Mouse (Mus musculus): ENCODE results near the gene Rasd2. TPM values are rescaled to one million over a fixed set of nuclear protein-coding genes. Genes with fewer than 3 reads are reported as not detected.

Gene Rasd2
- polyA plus RNA-seq, 1 experiment from 2014 or later, result 0.29 TPM

- DNase-seq (ENCODE audit: low spot score) (no peak), ATAC-seq (ENCODE audit: low read depth) (no peak)
- WGBS, result 57% methylated on average over 4 of the region's 4 CpGs
- Histone ChIP-seq H3K9me3 (ENCODE audit: control insufficient read depth, low read length) (no peaks in the 10 kb centered on the region), H3K4me1 (ENCODE audit: control insufficient read depth, insufficient read depth, low read length) (no peaks in the 10 kb centered on the region), H3K36me3 (ENCODE audit: control insufficient read depth, insufficient read depth, low read length) (no peaks in the 10 kb centered on the region), H3K27me3 (replicated peaks; ENCODE audit: control insufficient read depth, insufficient read depth, low read length) (no peaks in the 10 kb centered on the region), H3K27ac (replicated peaks; ENCODE audit: low read depth, low read length) (no peak overlapping the region), H3K9ac (ENCODE audit: low read depth, low read length) (no peak overlapping the region), H3K4me2 (ENCODE audit: low read depth, low read length) (no peak overlapping the region), H3K4me3 (ENCODE audit: low read depth, low read length) (no peak overlapping the region)
Measured at GRCm38 (mm10) chr8:75233915-75234554, 20.3 kb downstream of the Rasd2 start.

- ATAC-seq (ENCODE audit: low read depth) (no peak), DNase-seq (ENCODE audit: low spot score) (no peak)
- Histone ChIP-seq H3K27ac (replicated peaks; ENCODE audit: low read depth, low read length) (no peak overlapping the region), H3K4me3 (ENCODE audit: low read depth, low read length) (no peak overlapping the region), H3K4me1 (ENCODE audit: control insufficient read depth, insufficient read depth, low read length) (no peaks in the 10 kb centered on the region), H3K9me3 (ENCODE audit: control insufficient read depth, low read length) (peaks cover 8% of the 10 kb centered on the region), H3K36me3 (ENCODE audit: control insufficient read depth, insufficient read depth, low read length) (no peaks in the 10 kb centered on the region), H3K4me2 (ENCODE audit: low read depth, low read length) (no peak overlapping the region), H3K27me3 (replicated peaks; ENCODE audit: control insufficient read depth, insufficient read depth, low read length) (no peaks in the 10 kb centered on the region), H3K9ac (ENCODE audit: low read depth, low read length) (no peak overlapping the region)
- WGBS, result 92% methylated on average over 15 of the region's 15 CpGs
Measured at GRCm38 (mm10) chr8:75247331-75247730, 33.6 kb downstream of the Rasd2 start.

- Histone ChIP-seq H3K27me3 (replicated peaks; ENCODE audit: control insufficient read depth, insufficient read depth, low read length) (no peaks in the 10 kb centered on the region), H3K4me2 (ENCODE audit: low read depth, low read length) (no peak overlapping the region), H3K27ac (replicated peaks; ENCODE audit: low read depth, low read length) (no peak overlapping the region), H3K4me1 (ENCODE audit: control insufficient read depth, insufficient read depth, low read length) (no peaks in the 10 kb centered on the region), H3K4me3 (ENCODE audit: low read depth, low read length) (no peak overlapping the region), H3K9me3 (ENCODE audit: control insufficient read depth, low read length) (peaks cover 8% of the 10 kb centered on the region), H3K9ac (ENCODE audit: low read depth, low read length) (no peak overlapping the region), H3K36me3 (ENCODE audit: control insufficient read depth, insufficient read depth, low read length) (no peaks in the 10 kb centered on the region)
- WGBS, result 89% methylated on average over 4 of the region's 4 CpGs
- ATAC-seq (ENCODE audit: low read depth) (no peak), DNase-seq (ENCODE audit: low spot score) (no peak)
Measured at GRCm38 (mm10) chr8:75249186-75249585, 35.4 kb downstream of the Rasd2 start.

- Histone ChIP-seq H3K4me3 (ENCODE audit: low read depth, low read length) (no peak overlapping the region), H3K9me3 (ENCODE audit: control insufficient read depth, low read length) (peaks cover 3% of the 10 kb centered on the region; the same call in 1 of the 2 replicates), H3K36me3 (ENCODE audit: control insufficient read depth, insufficient read depth, low read length) (no peaks in the 10 kb centered on the region), H3K9ac (ENCODE audit: low read depth, low read length) (no peak overlapping the region), H3K27ac (replicated peaks; ENCODE audit: low read depth, low read length) (no peak overlapping the region), H3K4me2 (ENCODE audit: low read depth, low read length) (no peak overlapping the region), H3K4me1 (ENCODE audit: control insufficient read depth, insufficient read depth, low read length) (no peaks in the 10 kb centered on the region), H3K27me3 (replicated peaks; ENCODE audit: control insufficient read depth, insufficient read depth, low read length) (no peaks in the 10 kb centered on the region)
- no peak for DNase-seq (ENCODE audit: low spot score)
- 83% methylated on average over 3 of the region's 3 CpGs for WGBS
- ATAC-seq (ENCODE audit: low read depth), result no peak
Measured at GRCm38 (mm10) chr8:75254027-75254426, 40.3 kb downstream of the Rasd2 start.

- Histone ChIP-seq H3K4me2 (ENCODE audit: low read depth, low read length) (no peak overlapping the region), H3K36me3 (ENCODE audit: control insufficient read depth, insufficient read depth, low read length) (no peaks in the 10 kb centered on the region), H3K9ac (ENCODE audit: low read depth, low read length) (no peak overlapping the region), H3K4me3 (ENCODE audit: low read depth, low read length) (no peak overlapping the region), H3K27ac (replicated peaks; ENCODE audit: low read depth, low read length) (no peak overlapping the region), H3K27me3 (replicated peaks; ENCODE audit: control insufficient read depth, insufficient read depth, low read length) (no peaks in the 10 kb centered on the region), H3K4me1 (ENCODE audit: control insufficient read depth, insufficient read depth, low read length) (no peaks in the 10 kb centered on the region), H3K9me3 (ENCODE audit: control insufficient read depth, low read length) (no peaks in the 10 kb centered on the region)
- no peak for ATAC-seq (ENCODE audit: low read depth)
- no peak for DNase-seq (ENCODE audit: low spot score)
- 88% methylated on average over 3 of the region's 3 CpGs for WGBS
Measured at GRCm38 (mm10) chr8:75255635-75256034, 41.9 kb downstream of the Rasd2 start.

GRCm38 (mm10) chr8:75272166-75272565, 58.4 kb downstream of the Rasd2 start:
- Histone ChIP-seq H3K4me3 (ENCODE audit: low read depth, low read length) (no peak overlapping the region), H3K27me3 (replicated peaks; ENCODE audit: control insufficient read depth, insufficient read depth, low read length) (no peaks in the 10 kb centered on the region), H3K27ac (replicated peaks; ENCODE audit: low read depth, low read length) (no peak overlapping the region), H3K4me2 (ENCODE audit: low read depth, low read length) (no peak overlapping the region), H3K9me3 (ENCODE audit: control insufficient read depth, low read length) (no peaks in the 10 kb centered on the region), H3K4me1 (ENCODE audit: control insufficient read depth, insufficient read depth, low read length) (no peaks in the 10 kb centered on the region), H3K36me3 (ENCODE audit: control insufficient read depth, insufficient read depth, low read length) (no peaks in the 10 kb centered on the region), H3K9ac (ENCODE audit: low read depth, low read length) (no peak overlapping the region)
- DNase-seq (ENCODE audit: low spot score) (no peak), ATAC-seq (ENCODE audit: low read depth) (no peak)
- WGBS, result 40% methylated on average over 4 of the region's 4 CpGs

Other genes starting within 250 kb of the Rasd2 start
- gene Hmgxb4, start 220.6 kb upstream of the Rasd2 start, polyA plus RNA-seq (2014; fragmentation: Nextera tagmentation; extraction: Ambion mirVana), result 37.7 and 46.7 TPM in 2 replicates
- 40.0 and 46.2 TPM in 2 replicates for gene Tom1, start 180.2 kb upstream of the Rasd2 start, polyA plus RNA-seq (2014; fragmentation: Nextera tagmentation; extraction: Ambion mirVana)
- gene Hmox1, start 120.3 kb upstream of the Rasd2 start, polyA plus RNA-seq (2014; fragmentation: Nextera tagmentation; extraction: Ambion mirVana), result 23.1 and 24.4 TPM in 2 replicates
- gene Mcm5, start 104.4 kb upstream of the Rasd2 start, polyA plus RNA-seq (2014; fragmentation: Nextera tagmentation; extraction: Ambion mirVana), result 106 and 128 TPM in 2 replicates
- gene Gm10358, start 192.6 kb downstream of the Rasd2 start, polyA plus RNA-seq (2014; fragmentation: Nextera tagmentation; extraction: Ambion mirVana), result 0.35 TPM in 1 of 2 replicates, not detected in the other
- gene Iqcm, start 234.8 kb downstream of the Rasd2 start, polyA plus RNA-seq (2014; fragmentation: Nextera tagmentation; extraction: Ambion mirVana), result 0.08 TPM in 1 of 2 replicates, not detected in the other

Measured in embryonic facial prominence, embryonic 14.5 days (tissue).